Mouse (Mus musculus) neural tube, embryonic 14.5 days (tissue): ENCODE measurements around the gene Nup155. TPM values are rescaled to one million over a fixed set of nuclear protein-coding genes. Genes with fewer than 3 reads are reported as not detected.
"Not testable (repeated sequence)": the region's sequence is repeated elsewhere in the genome, so short reads cannot be mapped to it uniquely, and the experiment has no call there.

Source experiments
- ATAC-seq: fragments of 200-750 bp; cut with Nextera tagmentation; 2 replicates; pipeline ENCODE4 v1.8.0; 2017; ENCODE audit warnings: low read depth, mild to moderate bottlenecking, moderate TSS enrichment, moderate library complexity
- H3K27ac ChIP-seq: fragments of 300-500 bp; sonication (generic); 2 replicates; pipeline ENCODE4 v1.5.1; 2014; ENCODE audit warnings: low read depth, mild to moderate bottlenecking, control low read depth, low read length, moderate library complexity, mixed read lengths
- H3K27me3 ChIP-seq: fragments of 300-500 bp; sonication (generic); 2 replicates; pipeline ENCODE4 v1.6.1; 2014; ENCODE audit warnings: low read length; ENCODE audit not compliant: control insufficient read depth, insufficient read depth
- H3K36me3 ChIP-seq: fragments of 300-500 bp; sonication (generic); 2 replicates; pipeline ENCODE4 v1.6.1; 2014; ENCODE audit warnings: low read length, mixed read lengths; ENCODE audit not compliant: control insufficient read depth, insufficient read depth
- H3K4me1 ChIP-seq: fragments of 300-500 bp; sonication (generic); 2 replicates; pipeline ENCODE4 v1.6.1; 2014; ENCODE audit warnings: low read length; ENCODE audit not compliant: control insufficient read depth, insufficient read depth
- H3K4me2 ChIP-seq: fragments of 300-500 bp; sonication (generic); 2 replicates; pipeline ENCODE4 v1.6.1; 2014; ENCODE audit warnings: mild to moderate bottlenecking, low read depth, low read length, control low read depth
- H3K4me3 ChIP-seq: fragments of 300-500 bp; sonication (generic); 2 replicates; pipeline ENCODE4 v1.5.1; 2014; ENCODE audit warnings: low read depth, low read length, control low read depth, mixed read lengths
- H3K9ac ChIP-seq: fragments of 300-500 bp; sonication (generic); replicated peaks from 2 replicates; pipeline ENCODE4 v1.6.1; 2014; ENCODE audit warnings: low read depth, mild to moderate bottlenecking, control low read depth, low read length, mixed read lengths
- H3K9me3 ChIP-seq: fragments of 300-500 bp; sonication (generic); 2 replicates; pipeline ENCODE4 v1.6.1; 2016; ENCODE audit warnings: low read length; ENCODE audit not compliant: control insufficient read depth
- WGBS: fragments of 180-500 bp; shearing (Covaris S2); extraction: QIAGEN DNeasy Blood & Tissue Kit; methylation state at CpG from one replicate; pipeline ENCODE4 v1.1.7; 2014; 5-methylcytosine and 5-hydroxymethylcytosine counted together
- polyA plus RNA-seq: library from polyadenylated mRNA; unstranded; fragments of >200 nt; fragmentation: Nextera tagmentation; extraction: Ambion mirVana; gene quantifications from 2 replicates; pipeline ENCODE4 v1.2.1, GENCODE M21; 2014

Gene Nup155
- polyA plus RNA-seq, 1 experiment from 2014 or later, result 11.2 TPM

- peak within 1 kb of the TSS; percentile 86 for H3K4me3 ChIP-seq
- no peaks in the 10 kb centered on the region for H3K27me3 ChIP-seq
- peak within 1 kb of the TSS; percentile 82 for H3K9ac ChIP-seq
- peak; percentile 98 for ATAC-seq
- 2% methylated on average over 56 of the region's 56 CpGs for WGBS
- H3K9me3 ChIP-seq, result no peaks in the 10 kb centered on the region
- peak within 1 kb of the TSS; percentile 70 for H3K27ac ChIP-seq
- peaks cover 10% of the 10 kb centered on the region; the same call in 1 of the 2 replicates for H3K36me3 ChIP-seq
- H3K4me1 ChIP-seq, result 0 out of 2 replicates have a peak, but pooled peaks cover 4% of the 10 kb centered on the region
- peak within 1 kb of the TSS; percentile 59 for H3K4me2 ChIP-seq
Observed at GRCm38 (mm10) chr15:8098774-8099749, 10.0 kb upstream of the Nup155 start, which contains the start of gene Wdr70. Gene Wdr70, minus strand, starts transcription at chr15:8099209.

DNA sequence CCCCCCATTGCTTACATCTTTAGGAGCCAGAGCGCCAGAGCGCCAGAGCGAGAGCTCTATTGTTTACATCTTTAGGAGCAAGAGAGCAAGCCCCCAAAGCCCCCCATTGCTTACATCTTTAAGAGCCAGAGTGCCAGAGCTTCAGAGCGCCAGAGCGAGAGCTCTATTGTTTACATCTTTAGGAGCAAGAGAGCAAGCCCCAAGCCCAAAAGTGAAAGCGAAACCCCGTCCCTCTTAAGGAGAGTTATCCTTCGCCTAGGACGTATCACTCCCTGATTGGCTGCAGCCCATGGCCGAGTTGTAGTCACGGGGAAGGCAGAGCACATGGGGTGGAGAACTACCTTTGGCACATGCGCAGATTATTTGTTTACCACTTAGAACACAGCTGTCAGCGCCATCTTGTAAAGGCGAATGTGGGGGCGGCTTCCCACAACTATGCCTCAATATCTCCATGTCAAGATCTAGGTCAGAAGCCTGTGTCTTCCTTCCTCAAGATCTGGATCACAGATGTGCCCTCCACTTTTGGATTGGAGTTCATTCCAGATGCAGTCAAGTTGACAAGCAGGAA lies 7.0 kb upstream of the Nup155 start:
- not testable (repeated sequence) for H3K27ac ChIP-seq, H3K9ac ChIP-seq, H3K9me3 ChIP-seq, H3K4me2 ChIP-seq, H3K27me3 ChIP-seq, ATAC-seq, H3K4me3 ChIP-seq, H3K36me3 ChIP-seq, H3K4me1 ChIP-seq
- WGBS, result 90% methylated on average over 13 of the region's 15 CpGs

- Histone ChIP-seq H3K27ac (peak overlapping the region; percentile 68; the same call in 1 of the 2 replicates), H3K27me3 (no peaks in the 10 kb centered on the region), H3K9me3 (no peaks in the 10 kb centered on the region), H3K4me3 (peak overlapping the region; percentile 74), H3K4me1 (peaks cover 11% of the 10 kb centered on the region; the same call in 1 of the 2 replicates), H3K9ac (peak overlapping the region; percentile 43), H3K36me3 (0 out of 2 replicates have a peak, but pooled peaks cover 7% of the 10 kb centered on the region), H3K4me2 (peak overlapping the region; percentile 66)
- WGBS, result 57% methylated on average over 19 of the region's 19 CpGs
- ATAC-seq, result peak; percentile 45
Observed at GRCm38 (mm10) chr15:8108360-8108965, 610 bp upstream of the Nup155 start.

DNA sequence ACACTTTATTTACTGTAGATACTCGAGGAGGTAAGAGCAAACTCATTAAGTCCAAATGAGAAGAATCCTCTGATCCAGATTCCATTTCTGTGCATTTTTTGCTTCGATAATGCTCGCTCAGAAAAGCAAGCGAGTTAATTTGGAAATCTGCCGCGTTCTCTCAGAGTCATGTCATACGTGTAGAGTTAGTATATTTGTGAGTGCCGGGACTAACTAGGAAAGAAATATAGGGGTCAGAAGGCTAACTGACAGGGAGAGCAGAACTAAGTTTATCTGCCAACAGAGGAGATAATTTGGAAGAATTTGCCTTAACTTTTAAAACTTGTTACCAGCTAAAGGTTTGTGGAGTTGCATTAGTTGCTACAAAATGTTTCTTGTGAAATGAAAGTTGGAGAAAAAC lies 709 bp downstream of the Nup155 start:
- 7% methylated on average over 8 of the region's 8 CpGs for WGBS
- Histone ChIP-seq H3K4me1 (peaks cover 11% of the 10 kb centered on the region; the same call in 1 of the 2 replicates), H3K9ac (peak overlapping the region; percentile 73), H3K4me2 (peak overlapping the region; percentile 66), H3K36me3 (peaks cover 14% of the 10 kb centered on the region), H3K27me3 (no peaks in the 10 kb centered on the region), H3K4me3 (peak overlapping the region; percentile 74), H3K27ac (no peak overlapping the region; the same call in 1 of the 2 replicates), H3K9me3 (no peaks in the 10 kb centered on the region)
- ATAC-seq, result no peak

- peaks cover 38% of the 10 kb centered on the region for H3K36me3 ChIP-seq
- H3K4me3 ChIP-seq, result no peak overlapping the region
- H3K9ac ChIP-seq, result no peak overlapping the region
- no peak overlapping the region for H3K27ac ChIP-seq
- ATAC-seq, result no peak
- no peaks in the 10 kb centered on the region for H3K4me1 ChIP-seq
- no peaks in the 10 kb centered on the region for H3K9me3 ChIP-seq
- no peaks in the 10 kb centered on the region for H3K27me3 ChIP-seq
- H3K4me2 ChIP-seq, result no peak overlapping the region
- 83% methylated on average over 1 of the region's 1 CpGs for WGBS
Observed at GRCm38 (mm10) chr15:8129281-8129680, 20.2 kb downstream of the Nup155 start.

DNA sequence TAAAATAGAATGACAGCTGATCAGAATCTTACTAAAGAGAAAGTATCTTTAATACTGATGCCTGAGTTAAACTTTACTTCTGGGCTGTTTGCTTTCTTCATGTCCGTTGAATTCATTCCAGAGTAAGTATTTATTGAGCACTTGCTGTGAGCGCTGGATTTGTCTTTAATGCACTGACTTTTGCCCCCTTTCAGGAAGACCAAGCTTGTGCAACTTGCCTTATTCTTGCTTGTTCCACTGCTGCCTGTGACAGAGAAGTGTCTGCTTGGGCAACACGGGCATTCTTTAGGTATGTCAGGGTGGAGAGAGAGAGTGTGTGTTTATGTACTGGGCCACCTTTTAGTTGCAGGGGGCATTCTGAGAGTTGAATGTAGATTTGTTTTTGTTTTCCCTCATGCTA lies 22.2 kb downstream of the Nup155 start:
- Histone ChIP-seq H3K4me3 (no peak overlapping the region), H3K27ac (no peak overlapping the region), H3K9me3 (no peaks in the 10 kb centered on the region), H3K27me3 (no peaks in the 10 kb centered on the region), H3K9ac (no peak overlapping the region), H3K4me2 (no peak overlapping the region), H3K36me3 (peaks cover 45% of the 10 kb centered on the region), H3K4me1 (no peaks in the 10 kb centered on the region)
- no peak for ATAC-seq
- WGBS, result 96% methylated on average over 3 of the region's 3 CpGs

GRCm38 (mm10) chr15:8131761-8132160 lies 22.7 kb downstream of the Nup155 start:
- no peak for ATAC-seq
- H3K27ac ChIP-seq, result no peak overlapping the region
- H3K4me2 ChIP-seq, result no peak overlapping the region
- H3K9me3 ChIP-seq, result no peaks in the 10 kb centered on the region
- H3K9ac ChIP-seq, result no peak overlapping the region
- peaks cover 46% of the 10 kb centered on the region for H3K36me3 ChIP-seq
- H3K4me1 ChIP-seq, result no peaks in the 10 kb centered on the region
- H3K27me3 ChIP-seq, result no peaks in the 10 kb centered on the region
- H3K4me3 ChIP-seq, result no peak overlapping the region

GRCm38 (mm10) chr15:8135606-8136005 lies 26.5 kb downstream of the Nup155 start:
- Histone ChIP-seq H3K9ac (no peak overlapping the region), H3K4me2 (no peak overlapping the region), H3K27ac (no peak overlapping the region), H3K27me3 (no peaks in the 10 kb centered on the region), H3K4me1 (no peaks in the 10 kb centered on the region), H3K4me3 (no peak overlapping the region), H3K9me3 (no peaks in the 10 kb centered on the region), H3K36me3 (peaks cover 53% of the 10 kb centered on the region)
- WGBS, result 94% methylated on average over 5 of the region's 5 CpGs
- no peak for ATAC-seq
